Mouse (Mus musculus): ENCODE results near the gene Lamc1.
A peak's percentile ranks its signal among the peaks of the same experiment; 100 is the strongest.

The Lamc1 gene

GRCm38 (mm10) chr1:153185828-153186803 lies 146.5 kb downstream of the Lamc1 start, which contains the start of gene Lamc2:
Gene Lamc2 (minus strand): TSS chr1:153186447.
- peak; percentile 10 for DNase-seq

GRCm38 (mm10) chr1:153180586-153181289 lies 151.8 kb downstream of the Lamc1 start:
- DNase-seq, result no peak

- DNase-seq, result no peak
These were observed 152.4 kb downstream of the Lamc1 start for GRCm38 (mm10) chr1:153180160-153180559.

- DNase-seq, result no peak
These were observed 157.8 kb downstream of the Lamc1 start for GRCm38 (mm10) chr1:153174801-153175200.

- no peak for DNase-seq
These were observed 159.3 kb downstream of the Lamc1 start for GRCm38 (mm10) chr1:153173276-153173675.

GRCm38 (mm10) chr1:153172291-153172731 lies 160.3 kb downstream of the Lamc1 start:
- no peak for DNase-seq

GRCm38 (mm10) chr1:153171011-153171410 lies 161.6 kb downstream of the Lamc1 start:
- DNase-seq, result no peak
